Mouse (Mus musculus) liver, embryonic 16.5 days (tissue): ENCODE results near the gene Mrps36. TPM values are rescaled to one million over a fixed set of nuclear protein-coding genes. Genes with fewer than 3 reads are reported as not detected.
"Not testable (repeated sequence)": the region's sequence is repeated elsewhere in the genome, so short reads cannot be mapped to it uniquely, and the experiment has no call there.

ENCODE experiments used
- ATAC-seq: fragments of 200-750 bp; cut with Nextera tagmentation; 2 replicates; pipeline ENCODE4 v1.8.0; 2017; ENCODE audit warnings: low read depth, mild to moderate bottlenecking, moderate number of reproducible peaks, moderate library complexity
- H3K27ac ChIP-seq: fragments of 300-500 bp; sonication (generic); 2 replicates; pipeline ENCODE4 v1.5.1; 2014; ENCODE audit warnings: mild to moderate bottlenecking, low read length
- H3K27me3 ChIP-seq: fragments of 300-500 bp; sonication (generic); 2 replicates; pipeline ENCODE4 v1.6.1; 2014; ENCODE audit warnings: low read depth, low read length, mixed read lengths; ENCODE audit not compliant: control insufficient read depth, insufficient read depth
- H3K36me3 ChIP-seq: fragments of 300-500 bp; sonication (generic); 2 replicates; pipeline ENCODE4 v1.6.1; 2014; ENCODE audit warnings: mild to moderate bottlenecking; ENCODE audit not compliant: control insufficient read depth, insufficient read depth
- H3K4me1 ChIP-seq: fragments of 300-500 bp; sonication (generic); 2 replicates; pipeline ENCODE4 v1.6.1; 2014; ENCODE audit warnings: low read depth, low read length, mixed read lengths; ENCODE audit not compliant: control insufficient read depth
- H3K4me2 ChIP-seq: fragments of 300-500 bp; sonication (generic); 2 replicates; pipeline ENCODE4 v1.6.1; 2014; ENCODE audit warnings: low read depth, low read length, mixed read lengths
- H3K4me3 ChIP-seq: fragments of 300-500 bp; sonication (generic); 2 replicates; pipeline ENCODE4 v1.5.1; 2014; ENCODE audit warnings: low read depth, mild to moderate bottlenecking, low read length
- H3K9ac ChIP-seq: fragments of 300-500 bp; sonication (generic); 2 replicates; pipeline ENCODE4 v1.6.1; 2014; ENCODE audit warnings: low read depth, low read length
- H3K9me3 ChIP-seq: fragments of 300-500 bp; sonication (generic); replicated peaks from 2 replicates; pipeline ENCODE4 v1.6.1; 2016; ENCODE audit warnings: low read length; ENCODE audit not compliant: control insufficient read depth
- WGBS: fragments of 180-500 bp; shearing (Covaris S2); extraction: QIAGEN DNeasy Blood & Tissue Kit; methylation state at CpG from one replicate; pipeline ENCODE4 v1.1.7; 2014; ENCODE audit not compliant: insufficient replicate concordance; 5-methylcytosine and 5-hydroxymethylcytosine counted together
- polyA plus RNA-seq: library from polyadenylated mRNA; unstranded; fragments of >200 nt; fragmentation: Nextera tagmentation; extraction: Ambion mirVana; gene quantifications from 2 replicates; pipeline ENCODE4 v1.2.1, GENCODE M21; 2015

Mrps36 gene
- polyA plus RNA-seq, 1 experiment from 2014 or later, result 92.4 TPM

DNA sequence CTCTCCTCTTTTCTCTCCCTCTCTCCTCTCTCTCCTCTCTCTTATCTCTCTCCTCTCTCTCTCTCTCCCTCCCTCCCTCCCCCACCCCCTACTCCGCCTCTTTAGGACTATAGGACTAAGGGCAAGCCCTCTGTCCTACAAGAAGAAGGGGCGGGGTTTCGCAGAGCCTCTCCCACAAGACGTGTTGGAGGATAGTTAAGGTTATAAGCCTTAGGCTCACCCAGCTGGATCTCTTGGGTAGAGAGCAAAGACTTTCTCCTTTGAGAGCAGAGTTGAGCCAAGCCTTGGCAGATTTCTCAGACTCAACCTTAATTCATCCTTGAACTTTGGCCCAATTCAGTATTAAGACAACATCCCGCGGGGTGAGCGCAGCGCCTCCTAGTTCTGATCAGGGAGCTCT lies 4.2 kb upstream of the Mrps36 start:
- no peaks in the 10 kb centered on the region for H3K36me3 ChIP-seq
- no peak overlapping the region; the same call in 1 of the 2 replicates for H3K27ac ChIP-seq
- H3K4me1 ChIP-seq, result peaks cover 47% of the 10 kb centered on the region
- H3K4me2 ChIP-seq, result no peak overlapping the region
- no peak for ATAC-seq
- no peak overlapping the region for H3K4me3 ChIP-seq
- H3K9ac ChIP-seq, result no peak overlapping the region
- H3K27me3 ChIP-seq, result no peaks in the 10 kb centered on the region
- H3K9me3 ChIP-seq, result no peaks in the 10 kb centered on the region
- 56% methylated on average over 8 of the region's 8 CpGs for WGBS

DNA sequence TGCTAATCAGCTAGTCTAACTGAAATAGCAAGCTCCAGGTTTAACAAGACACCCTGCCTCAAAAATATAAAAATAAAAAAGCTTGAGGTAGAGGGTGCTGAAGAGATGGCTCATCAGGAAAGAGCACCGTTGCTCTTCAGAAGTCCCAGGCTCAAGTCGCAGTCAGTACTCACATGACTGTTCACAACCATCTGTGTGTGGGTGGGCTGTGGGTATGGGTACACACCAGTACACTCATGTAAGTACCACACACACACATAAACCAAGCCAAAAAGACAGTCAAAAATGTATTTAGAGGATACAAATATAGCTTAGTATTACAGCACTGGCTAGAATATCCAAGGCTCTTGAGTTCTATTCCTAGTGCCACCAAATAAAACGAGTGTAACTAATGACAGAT lies 1.6 kb upstream of the Mrps36 start:
- H3K36me3 ChIP-seq, result no peaks in the 10 kb centered on the region
- no peaks in the 10 kb centered on the region for H3K27me3 ChIP-seq
- no peak overlapping the region for H3K9ac ChIP-seq
- 81% methylated on average over 3 of the region's 3 CpGs for WGBS
- H3K9me3 ChIP-seq, result no peaks in the 10 kb centered on the region
- no peak for ATAC-seq
- H3K4me2 ChIP-seq, result no peak overlapping the region
- H3K27ac ChIP-seq, result no peak overlapping the region
- peaks cover 45% of the 10 kb centered on the region for H3K4me1 ChIP-seq
- no peak overlapping the region for H3K4me3 ChIP-seq

DNA sequence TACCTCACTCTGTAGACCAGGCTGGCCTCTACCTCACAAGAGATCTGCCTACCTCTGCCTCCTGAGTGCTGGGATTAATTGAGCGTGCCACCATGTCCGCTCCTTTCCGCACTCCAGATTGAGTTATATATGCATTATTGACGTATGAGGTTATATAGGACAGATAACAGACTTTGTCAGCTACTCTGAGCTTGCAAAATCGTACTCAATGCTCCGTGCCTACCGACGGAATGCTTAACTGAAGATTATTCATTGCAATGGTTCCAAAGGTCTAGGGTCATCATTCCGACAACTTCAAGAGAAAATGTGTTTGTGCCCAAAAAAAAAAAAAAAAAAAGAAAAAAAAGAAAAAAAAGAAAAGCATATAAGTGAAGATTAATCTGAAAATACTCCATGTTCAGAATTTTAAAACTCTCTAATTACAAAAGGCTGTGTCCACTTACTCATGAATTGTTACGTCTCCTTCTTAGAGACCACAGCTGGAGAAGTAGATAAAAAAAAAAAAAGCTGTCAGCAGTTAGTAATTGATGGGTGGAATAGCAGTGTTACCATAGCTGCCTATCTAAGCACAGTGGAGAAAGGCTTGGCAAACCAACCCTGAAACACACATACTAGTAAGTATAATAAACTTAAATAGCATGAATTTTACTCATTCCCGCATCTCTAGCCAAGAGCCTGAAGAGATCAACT lies 968 bp downstream of the Mrps36 start:
- H3K36me3 ChIP-seq, result no peaks in the 10 kb centered on the region
- H3K9me3 ChIP-seq, result no peaks in the 10 kb centered on the region

DNA sequence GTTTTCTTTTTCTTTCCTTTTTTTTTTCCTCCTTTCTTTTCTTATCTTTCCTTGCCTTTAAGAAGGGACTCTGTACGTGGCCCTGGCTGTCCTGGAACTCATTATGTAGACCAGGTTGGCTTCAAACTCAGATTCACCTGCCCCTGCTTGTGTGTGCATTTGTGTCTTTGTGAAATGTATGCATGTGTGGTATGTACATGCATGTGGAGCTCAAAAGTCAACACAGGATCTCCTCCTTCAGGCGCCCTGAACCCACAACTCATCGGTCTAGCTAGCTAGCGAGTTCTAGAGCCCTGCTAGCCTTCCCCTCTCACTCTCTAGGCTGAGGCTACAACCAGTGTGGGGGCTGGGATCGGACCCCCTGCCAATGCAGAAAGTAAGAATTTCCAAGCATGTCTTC lies 1.6 kb downstream of the Mrps36 start:
- no peak for ATAC-seq
- Histone ChIP-seq H3K4me3 (peak overlapping the region; percentile 22; the same call in 1 of the 2 replicates), H3K27me3 (no peaks in the 10 kb centered on the region), H3K27ac (peak overlapping the region; percentile 39; the same call in 1 of the 2 replicates), H3K9ac (0 out of 2 replicates have a peak overlapping the region, but pooled peaks have one; percentile 22), H3K4me1 (peaks cover 25% of the 10 kb centered on the region), H3K36me3 (no peaks in the 10 kb centered on the region), H3K9me3 (no peaks in the 10 kb centered on the region), H3K4me2 (peak overlapping the region; percentile 69)
- WGBS, result 72% methylated on average over 5 of the region's 5 CpGs

More for the DNA sequence above, 968 bp downstream of the Mrps36 start:
- Histone ChIP-seq H3K4me2 (peak overlapping the region; percentile 69), H3K27ac (peak overlapping the region; percentile 91), H3K9ac (peak overlapping the region; percentile 83), H3K27me3 (no peaks in the 10 kb centered on the region), H3K4me3 (peak overlapping the region; percentile 84), H3K4me1 (peaks cover 28% of the 10 kb centered on the region)
- 55% methylated on average over 11 of the region's 11 CpGs for WGBS
- ATAC-seq, result peak; percentile 30

DNA sequence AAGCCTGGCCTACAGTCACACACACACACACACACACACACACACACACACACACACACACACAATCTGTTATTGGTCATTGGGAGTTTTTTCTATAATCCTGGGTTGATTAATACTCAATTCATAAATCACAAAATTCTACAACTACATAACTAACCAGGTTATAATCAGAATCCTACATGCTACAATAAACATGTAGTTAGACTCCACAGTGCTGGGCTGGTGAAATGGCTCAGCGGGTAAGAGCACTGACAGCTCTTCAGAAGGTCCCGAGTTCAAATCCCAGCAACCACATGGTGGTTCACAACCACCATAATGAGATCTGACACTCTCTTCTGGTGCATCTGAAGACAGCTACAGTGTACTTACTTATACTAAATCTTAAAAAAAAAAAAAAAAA lies 11.7 kb downstream of the Mrps36 start:
- 87% methylated on average over 2 of the region's 2 CpGs for WGBS
- H3K4me3 ChIP-seq, result no peak overlapping the region

DNA sequence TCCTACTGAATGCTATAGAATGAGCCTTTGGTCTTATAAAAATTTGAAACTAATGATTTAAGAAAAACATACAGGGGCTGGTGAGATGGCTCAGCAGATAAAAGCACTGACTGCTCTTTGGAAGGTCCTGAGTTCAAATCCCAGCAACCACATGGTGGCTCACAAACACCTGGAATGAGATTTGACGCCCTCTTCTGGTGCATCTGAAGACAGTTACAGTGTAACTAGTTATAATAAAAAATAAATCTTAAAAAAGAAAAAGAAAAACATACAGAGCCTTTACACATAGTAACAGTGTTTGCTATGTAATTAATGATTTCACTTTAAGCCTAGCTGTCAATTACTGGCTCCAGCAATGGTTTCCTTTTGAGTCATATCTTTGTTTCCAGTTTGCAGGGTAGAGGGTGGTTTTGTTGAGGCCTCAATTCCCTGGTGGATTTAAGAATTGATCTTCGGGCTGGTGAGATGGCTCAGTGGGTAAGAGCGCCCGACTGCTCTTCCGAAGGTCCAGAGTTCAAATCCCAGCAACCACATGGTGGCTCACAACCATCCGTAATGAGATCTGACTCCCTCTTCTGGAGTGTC lies 12.9 kb downstream of the Mrps36 start:
- H3K4me3 ChIP-seq, H3K27ac ChIP-seq, H3K9ac ChIP-seq, ATAC-seq, H3K9me3 ChIP-seq, H3K27me3 ChIP-seq: not testable (repeated sequence)
- 88% methylated on average over 5 of the region's 6 CpGs for WGBS
- Histone ChIP-seq H3K36me3 (peaks cover 11% of the 10 kb centered on the region), H3K4me1 (peaks cover 18% of the 10 kb centered on the region), H3K4me2 (peak overlapping the region; percentile 77)

More for the DNA sequence above, 11.7 kb downstream of the Mrps36 start:
- H3K4me1 ChIP-seq, result peaks cover 18% of the 10 kb centered on the region
- H3K9me3 ChIP-seq, result no peaks in the 10 kb centered on the region
- H3K4me2 ChIP-seq, result no peak overlapping the region
- peaks cover 11% of the 10 kb centered on the region for H3K36me3 ChIP-seq
- no peaks in the 10 kb centered on the region for H3K27me3 ChIP-seq
- H3K9ac ChIP-seq, result no peak overlapping the region
- no peak for ATAC-seq
- no peak overlapping the region for H3K27ac ChIP-seq

DNA sequence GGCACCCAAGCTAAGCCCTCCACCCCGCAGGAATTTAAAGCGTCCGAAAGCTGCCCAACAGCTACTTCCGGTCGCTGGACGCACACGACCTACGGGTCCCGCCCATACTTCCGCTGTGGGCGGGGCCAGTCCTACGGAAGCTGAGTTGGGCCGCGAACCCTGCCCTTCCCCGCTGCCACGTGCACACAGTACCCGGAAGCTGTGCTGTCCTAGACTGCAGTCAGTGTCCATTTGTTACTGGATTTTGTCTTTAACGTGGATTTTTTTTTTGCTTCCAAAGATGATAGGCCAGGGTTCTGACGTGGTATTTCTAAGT lies 13.6 kb downstream of the Mrps36 start, which contains the start of gene Cdk7:
Gene Cdk7, minus strand, starts transcription at position 79 of the 316 bp plus-strand sequence.
- H3K27ac ChIP-seq, result peak within 1 kb of the TSS; percentile 78
- H3K36me3 ChIP-seq, result peaks cover 11% of the 10 kb centered on the region
- no peaks in the 10 kb centered on the region for H3K27me3 ChIP-seq
- H3K4me3 ChIP-seq, result peak within 1 kb of the TSS; percentile 74
- peak within 1 kb of the TSS; percentile 74 for H3K9ac ChIP-seq
- ATAC-seq, result peak; percentile 99
- H3K4me1 ChIP-seq, result peaks cover 21% of the 10 kb centered on the region
- no peaks in the 10 kb centered on the region for H3K9me3 ChIP-seq
- WGBS, result under 1% methylated on average over 19 of the region's 19 CpGs
- peak within 1 kb of the TSS; percentile 77 for H3K4me2 ChIP-seq

DNA sequence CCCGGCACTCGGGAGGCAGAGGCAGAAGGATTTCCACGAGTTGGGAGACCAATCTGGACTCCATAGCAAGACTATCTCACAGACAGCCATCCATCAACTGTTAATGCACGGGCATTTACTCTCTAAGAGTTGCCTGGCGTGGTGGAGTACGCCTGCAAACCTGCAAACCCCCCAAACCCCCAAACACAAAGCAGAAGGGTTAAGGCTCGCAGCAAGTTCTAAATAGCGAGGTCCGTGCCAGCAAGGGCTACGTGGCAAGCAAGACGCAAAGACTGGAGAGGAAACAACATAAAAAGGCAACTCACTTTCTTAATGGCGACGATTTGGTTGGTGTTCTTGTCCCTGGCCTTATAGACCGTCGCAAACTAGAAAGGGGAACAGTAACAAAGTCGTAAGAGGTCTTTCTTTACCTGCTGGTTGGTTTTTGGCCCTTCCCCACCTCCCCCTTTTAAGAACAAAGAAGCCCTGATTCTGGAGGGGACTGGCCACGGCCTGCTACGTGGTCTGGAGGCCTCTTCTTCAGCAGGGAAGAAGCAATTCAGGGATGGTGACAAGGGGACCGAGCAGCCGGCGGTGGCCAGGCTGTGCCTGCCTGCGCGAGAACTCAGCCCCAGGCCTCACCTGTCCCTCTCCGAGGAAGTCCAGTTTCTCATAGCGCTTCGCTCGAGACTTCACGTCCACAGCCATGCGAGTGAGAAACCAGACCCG lies 14.2 kb downstream of the Mrps36 start:
- peak overlapping the region; percentile 77 for H3K4me2 ChIP-seq
- H3K4me3 ChIP-seq, result peak overlapping the region; percentile 74
- H3K27me3 ChIP-seq, result no peaks in the 10 kb centered on the region
- H3K9ac ChIP-seq, result peak overlapping the region; percentile 74
- peaks cover 9% of the 10 kb centered on the region for H3K36me3 ChIP-seq
- H3K9me3 ChIP-seq, result no peaks in the 10 kb centered on the region
- H3K4me1 ChIP-seq, result peaks cover 21% of the 10 kb centered on the region
- peak; percentile 71 for ATAC-seq
- WGBS, result under 1% methylated on average over 30 of the region's 30 CpGs
- H3K27ac ChIP-seq, result peak overlapping the region; percentile 78

DNA sequence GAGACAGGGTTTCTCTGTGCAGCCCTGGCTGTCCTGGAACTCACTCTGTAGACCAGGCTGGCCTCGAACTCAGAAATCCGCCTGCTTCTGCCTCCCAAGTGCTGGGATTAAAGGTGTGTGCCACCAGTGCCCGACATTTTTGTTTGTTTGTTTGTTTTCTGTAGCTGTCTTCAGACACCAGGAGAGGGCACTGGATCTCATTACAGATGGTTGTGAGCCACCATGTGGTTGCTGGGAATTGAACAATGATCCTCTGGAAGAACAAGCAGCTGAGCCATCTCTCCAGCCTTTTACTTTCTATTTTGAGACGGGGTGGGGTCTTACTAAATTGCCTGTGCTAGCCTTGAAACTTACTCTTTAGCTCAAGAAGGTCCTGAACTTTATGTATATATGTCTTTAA lies 15.9 kb downstream of the Mrps36 start:
- not testable (repeated sequence) for H3K9ac ChIP-seq, H3K36me3 ChIP-seq, H3K4me2 ChIP-seq, H3K4me3 ChIP-seq, ATAC-seq, H3K27me3 ChIP-seq, H3K27ac ChIP-seq, H3K9me3 ChIP-seq
- 83% methylated on average over 4 of the region's 4 CpGs for WGBS
- peaks cover 25% of the 10 kb centered on the region for H3K4me1 ChIP-seq
